Mouse (Mus musculus): ENCODE measurements around the gene Car8. TPM values are rescaled to one million over a fixed set of nuclear protein-coding genes. Genes with fewer than 3 reads are reported as not detected.
"Not testable (repeated sequence)": the region's sequence is repeated elsewhere in the genome, so short reads cannot be mapped to it uniquely, and the experiment has no call there.

Car8 gene
- polyA plus RNA-seq, 1 experiment from 2014 or later: 3.2 TPM

- Histone ChIP-seq H3K27me3 (no peaks in the 10 kb centered on the region), H3K9me3 (no peaks in the 10 kb centered on the region), H3K4me3 (no peak overlapping the region), H3K4me2 (replicated peaks) (no peak overlapping the region), H3K4me1 (no peaks in the 10 kb centered on the region), H3K36me3 (no peaks in the 10 kb centered on the region), H3K9ac (no peak overlapping the region), H3K27ac (no peak overlapping the region)
- 60% methylated on average over 5 of the region's 5 CpGs for WGBS
- ATAC-seq (ENCODE audit: low FRiP score, low read depth): no peak
These were observed 38.8 kb downstream of the Car8 start for GRCm38 (mm10) chr4:8200081-8200480.

DNA sequence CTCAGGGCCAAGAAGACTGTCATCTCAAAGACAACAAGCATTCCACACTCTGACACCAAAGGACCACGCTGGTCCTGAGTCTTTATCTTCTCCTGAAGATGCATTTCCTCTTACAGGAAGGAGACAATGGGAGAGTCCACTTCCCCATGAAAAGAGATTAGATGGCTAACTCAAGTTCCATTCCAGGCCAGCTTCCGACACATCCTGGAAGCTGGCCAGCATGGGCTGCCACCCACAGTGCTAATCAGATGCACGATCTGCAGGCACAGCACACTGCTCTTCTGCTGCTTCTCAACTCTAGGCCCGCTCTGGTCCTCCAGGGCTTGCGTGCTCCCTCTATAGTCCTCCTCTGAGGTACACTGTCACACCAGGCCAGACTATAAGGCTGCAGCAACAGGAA lies 40.8 kb downstream of the Car8 start:
- WGBS: 71% methylated on average over 5 of the region's 5 CpGs
- ATAC-seq (ENCODE audit: low FRiP score, low read depth): no peak
- Histone ChIP-seq H3K27ac (no peak overlapping the region), H3K4me3 (no peak overlapping the region), H3K4me2 (replicated peaks) (no peak overlapping the region), H3K4me1 (no peaks in the 10 kb centered on the region), H3K36me3 (no peaks in the 10 kb centered on the region), H3K9me3 (no peaks in the 10 kb centered on the region), H3K9ac (no peak overlapping the region), H3K27me3 (no peaks in the 10 kb centered on the region)

GRCm38 (mm10) chr4:8190441-8190840 lies 48.4 kb downstream of the Car8 start:
- Histone ChIP-seq H3K27ac (no peak overlapping the region), H3K4me1 (no peaks in the 10 kb centered on the region), H3K9ac (no peak overlapping the region), H3K4me2 (replicated peaks) (no peak overlapping the region), H3K27me3 (no peaks in the 10 kb centered on the region), H3K36me3 (no peaks in the 10 kb centered on the region), H3K4me3 (no peak overlapping the region), H3K9me3 (peaks cover 5% of the 10 kb centered on the region; the same call in 1 of the 2 replicates)
- no peak for ATAC-seq (ENCODE audit: low FRiP score, low read depth)
- WGBS: 67% methylated on average over 4 of the region's 4 CpGs

DNA sequence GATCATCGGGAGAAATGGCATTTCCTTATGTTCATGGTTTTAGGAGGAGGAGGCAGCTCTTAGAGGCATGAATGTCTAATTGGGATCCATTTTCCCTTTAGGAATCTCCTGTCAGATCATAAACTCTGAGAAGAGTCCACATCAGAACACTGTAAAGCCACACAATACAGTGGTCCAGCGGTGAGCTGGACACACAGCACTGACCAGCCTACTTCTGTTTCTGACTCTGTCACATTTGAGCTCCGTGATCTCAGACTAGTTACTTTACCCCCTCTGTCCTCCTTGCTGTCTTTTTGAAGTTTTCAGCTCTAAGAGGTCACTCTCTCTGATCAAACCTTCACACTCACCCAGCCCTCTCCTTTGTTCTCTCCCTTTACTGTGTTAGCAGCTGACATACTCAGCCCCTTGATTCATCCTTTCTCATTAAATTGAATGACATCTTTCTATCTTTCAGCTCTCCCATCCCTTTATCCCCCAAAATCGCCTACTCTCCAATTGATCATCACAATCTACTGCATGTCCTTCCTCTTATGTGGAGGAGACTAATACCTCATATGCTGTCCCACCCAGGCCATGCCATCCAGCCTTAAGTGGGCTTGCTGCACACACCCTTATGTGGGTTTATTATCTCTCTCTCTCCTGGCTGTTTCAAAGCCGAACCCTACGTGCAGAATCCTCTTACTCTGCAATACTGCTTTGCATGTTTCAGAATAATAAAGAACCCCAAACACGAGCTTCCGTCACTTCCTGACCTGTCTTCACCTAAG lies 51.7 kb downstream of the Car8 start:
- H3K9me3 ChIP-seq: peaks cover 5% of the 10 kb centered on the region; the same call in 1 of the 2 replicates
- H3K4me2 ChIP-seq (replicated peaks): no peak overlapping the region
- no peak overlapping the region for H3K9ac ChIP-seq
- 71% methylated on average over 8 of the region's 8 CpGs for WGBS
- H3K4me1 ChIP-seq: no peaks in the 10 kb centered on the region
- H3K27me3 ChIP-seq: no peaks in the 10 kb centered on the region
- no peak overlapping the region for H3K27ac ChIP-seq
- H3K36me3 ChIP-seq: no peaks in the 10 kb centered on the region
- ATAC-seq (ENCODE audit: low FRiP score, low read depth): no peak
- H3K4me3 ChIP-seq: no peak overlapping the region

DNA sequence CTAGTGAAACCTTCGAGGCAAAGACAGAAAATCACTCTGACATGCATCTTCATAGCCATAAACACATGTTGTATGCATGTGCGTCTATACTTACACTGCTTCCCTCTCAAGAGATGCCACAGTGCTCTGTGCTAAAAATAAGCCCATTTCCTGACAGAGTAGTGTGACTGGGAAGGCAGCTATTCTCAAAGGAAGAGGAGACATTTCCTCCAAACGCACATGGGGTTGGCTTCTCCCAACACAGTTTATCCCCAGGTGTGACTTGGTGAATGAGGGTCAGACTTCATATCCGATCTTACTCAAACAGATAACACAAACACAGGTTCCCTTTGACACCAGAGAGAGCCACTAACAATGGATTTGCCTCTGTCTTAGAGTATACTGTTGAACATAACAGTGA lies 58.3 kb downstream of the Car8 start:
- Histone ChIP-seq H3K4me3 (no peak overlapping the region), H3K4me2 (replicated peaks) (no peak overlapping the region), H3K27me3 (no peaks in the 10 kb centered on the region), H3K36me3 (no peaks in the 10 kb centered on the region), H3K27ac (no peak overlapping the region), H3K4me1 (no peaks in the 10 kb centered on the region), H3K9ac (no peak overlapping the region), H3K9me3 (no peaks in the 10 kb centered on the region)
- WGBS: 77% methylated on average over 4 of the region's 4 CpGs
- no peak for ATAC-seq (ENCODE audit: low FRiP score, low read depth)

GRCm38 (mm10) chr4:8154589-8155198 lies 84.1 kb downstream of the Car8 start:
- H3K9me3 ChIP-seq: no peaks in the 10 kb centered on the region
- ATAC-seq (ENCODE audit: low FRiP score, low read depth): no peak
- no peaks in the 10 kb centered on the region for H3K36me3 ChIP-seq
- H3K9ac ChIP-seq: no peak overlapping the region
- H3K27ac ChIP-seq: no peak overlapping the region
- H3K27me3 ChIP-seq: no peaks in the 10 kb centered on the region
- no peak overlapping the region for H3K4me3 ChIP-seq
- no peaks in the 10 kb centered on the region for H3K4me1 ChIP-seq
- H3K4me2 ChIP-seq (replicated peaks): no peak overlapping the region
- WGBS: 75% methylated on average over 6 of the region's 6 CpGs

- H3K27ac ChIP-seq; H3K36me3 ChIP-seq; H3K9me3 ChIP-seq; H3K4me2 ChIP-seq (replicated peaks); ATAC-seq (ENCODE audit: low FRiP score, low read depth); H3K27me3 ChIP-seq; H3K4me3 ChIP-seq; H3K4me1 ChIP-seq; H3K9ac ChIP-seq: not testable (repeated sequence)
- 87% methylated on average over 5 of the region's 5 CpGs for WGBS
These were observed 84.9 kb downstream of the Car8 start for GRCm38 (mm10) chr4:8153926-8154325.

DNA sequence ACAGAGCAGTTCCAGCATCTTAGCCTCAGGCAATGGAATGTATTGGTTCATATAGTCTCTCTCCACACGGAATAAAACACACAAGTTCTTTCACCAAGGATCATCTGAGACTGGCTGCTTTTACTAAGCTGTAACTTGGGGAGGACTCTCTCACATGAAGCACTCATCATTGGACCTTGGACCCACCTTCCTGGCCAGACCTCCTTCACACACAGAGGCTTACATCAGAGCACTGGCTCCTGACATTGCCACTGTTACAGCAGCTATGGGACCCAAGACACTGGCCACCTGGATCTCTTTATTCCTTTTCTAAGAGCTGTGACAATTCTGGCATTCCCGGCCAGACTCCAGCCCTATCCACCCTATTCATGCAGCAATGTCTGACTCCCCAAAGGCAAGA lies 101.4 kb downstream of the Car8 start:
- WGBS: 75% methylated on average over 2 of the region's 2 CpGs
- Histone ChIP-seq H3K9ac (no peak overlapping the region), H3K36me3 (no peaks in the 10 kb centered on the region), H3K27ac (no peak overlapping the region), H3K4me3 (no peak overlapping the region), H3K4me2 (replicated peaks) (no peak overlapping the region), H3K4me1 (no peaks in the 10 kb centered on the region), H3K27me3 (no peaks in the 10 kb centered on the region), H3K9me3 (no peaks in the 10 kb centered on the region)
- no peak for ATAC-seq (ENCODE audit: low FRiP score, low read depth)

- Histone ChIP-seq H3K27me3 (no peaks in the 10 kb centered on the region), H3K27ac (no peak overlapping the region), H3K4me1 (no peaks in the 10 kb centered on the region), H3K9me3 (no peaks in the 10 kb centered on the region), H3K36me3 (no peaks in the 10 kb centered on the region), H3K4me3 (no peak overlapping the region), H3K4me2 (replicated peaks) (no peak overlapping the region), H3K9ac (no peak overlapping the region)
- WGBS: 94% methylated on average over 2 of the region's 2 CpGs
- no peak for ATAC-seq (ENCODE audit: low FRiP score, low read depth)
These were observed 106.8 kb downstream of the Car8 start for GRCm38 (mm10) chr4:8132024-8132423.

DNA sequence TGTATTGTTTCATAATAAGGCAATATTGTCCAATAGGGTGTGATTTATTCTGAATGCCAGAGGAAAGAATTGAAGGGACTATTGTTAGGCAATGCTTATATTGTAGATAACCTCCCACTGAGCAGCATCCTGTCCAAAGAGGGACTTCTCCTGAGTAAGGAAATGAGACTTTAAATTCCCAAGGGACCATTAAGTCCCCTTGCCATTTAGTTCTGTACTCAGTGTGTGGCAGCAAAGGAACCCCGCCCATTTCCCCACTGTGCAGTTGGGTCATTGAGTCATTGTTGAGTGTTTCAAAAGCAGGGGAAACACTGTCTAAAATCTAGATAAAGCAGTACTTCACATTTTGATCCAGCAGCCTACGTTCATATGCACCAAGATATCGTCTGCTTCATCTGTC lies 125.3 kb downstream of the Car8 start:
- no peak overlapping the region for H3K4me3 ChIP-seq
- no peak for ATAC-seq (ENCODE audit: low FRiP score, low read depth)
- no peaks in the 10 kb centered on the region for H3K4me1 ChIP-seq
- H3K36me3 ChIP-seq: no peaks in the 10 kb centered on the region
- H3K9ac ChIP-seq: no peak overlapping the region
- no peak overlapping the region for H3K27ac ChIP-seq
- H3K4me2 ChIP-seq (replicated peaks): no peak overlapping the region
- no peaks in the 10 kb centered on the region for H3K9me3 ChIP-seq
- 88% methylated on average over 3 of the region's 3 CpGs for WGBS
- no peaks in the 10 kb centered on the region for H3K27me3 ChIP-seq

DNA sequence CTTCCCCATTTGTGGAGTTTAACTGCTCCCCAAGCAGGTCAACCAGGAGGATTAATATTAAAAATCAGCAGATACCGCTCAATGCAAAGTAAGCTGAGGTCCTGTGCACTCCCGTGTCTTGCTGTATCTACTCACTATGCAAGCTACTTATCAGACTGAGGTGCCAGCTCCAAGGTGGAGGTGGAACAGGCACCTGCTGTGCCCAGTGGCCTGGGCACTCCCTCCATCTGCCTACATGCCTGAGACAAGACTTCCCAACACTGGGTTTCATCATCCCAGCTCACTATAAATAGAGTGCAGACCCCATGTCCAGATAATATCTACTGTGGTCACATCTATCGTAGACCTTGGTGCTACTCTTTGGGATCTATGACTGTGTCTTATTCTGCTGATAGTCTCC lies 127.0 kb downstream of the Car8 start:
- no peak overlapping the region for H3K9ac ChIP-seq
- H3K4me2 ChIP-seq (replicated peaks): no peak overlapping the region
- H3K27me3 ChIP-seq: no peaks in the 10 kb centered on the region
- no peaks in the 10 kb centered on the region for H3K9me3 ChIP-seq
- H3K4me1 ChIP-seq: no peaks in the 10 kb centered on the region
- H3K36me3 ChIP-seq: no peaks in the 10 kb centered on the region
- H3K4me3 ChIP-seq: no peak overlapping the region
- ATAC-seq (ENCODE audit: low FRiP score, low read depth): no peak
- WGBS: 88% methylated on average over 3 of the region's 3 CpGs
- H3K27ac ChIP-seq: no peak overlapping the region

DNA sequence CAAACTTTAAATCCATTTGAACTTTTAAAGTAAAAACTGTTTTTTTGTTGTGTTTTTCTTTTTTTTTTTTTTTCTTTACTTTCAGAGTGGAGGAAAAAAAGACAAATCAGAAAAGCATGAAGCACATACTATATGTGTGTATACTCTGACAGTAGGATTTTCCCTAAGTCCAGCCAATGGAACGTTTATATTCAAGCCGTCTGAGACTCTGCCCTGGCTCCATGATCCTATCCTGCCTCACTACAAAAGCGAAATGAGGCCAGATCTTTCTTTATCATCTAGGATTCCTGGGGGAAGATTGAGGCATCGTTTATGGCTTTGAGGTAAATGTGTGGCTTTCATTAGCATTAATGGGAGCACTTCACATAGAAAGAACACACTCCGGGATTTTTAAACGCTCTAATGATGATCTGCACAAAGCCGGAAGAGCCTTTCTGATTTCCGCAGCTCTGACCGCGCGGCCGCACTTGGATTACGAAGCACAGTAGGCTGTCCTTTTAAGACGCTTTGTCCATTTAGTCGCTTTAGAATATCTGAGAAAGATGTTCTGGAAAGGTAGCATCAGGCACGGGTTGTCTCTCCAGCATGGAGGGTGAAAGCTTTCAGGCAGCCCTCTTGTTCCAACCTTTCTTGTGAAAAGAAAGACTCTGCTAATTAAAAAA lies 128.8 kb downstream of the Car8 start:
- no peaks in the 10 kb centered on the region for H3K27me3 ChIP-seq
- ATAC-seq (ENCODE audit: low FRiP score, low read depth): no peak
- no peak overlapping the region for H3K9ac ChIP-seq
- WGBS: 68% methylated on average over 16 of the region's 16 CpGs
- H3K36me3 ChIP-seq: no peaks in the 10 kb centered on the region
- no peaks in the 10 kb centered on the region for H3K9me3 ChIP-seq
- H3K27ac ChIP-seq: no peak overlapping the region
- no peak overlapping the region for H3K4me3 ChIP-seq
- H3K4me2 ChIP-seq (replicated peaks): no peak overlapping the region
- no peaks in the 10 kb centered on the region for H3K4me1 ChIP-seq

All from limb, embryonic 13.5 days (tissue).